ENCODE assay signal across 21 mouse cellular contexts in genomic region chr4:142209476-142209875, GRCm38 (mm10). TPM values are rescaled to one million over a fixed set of nuclear protein-coding genes. Genes with fewer than 3 reads are reported as not detected.
DNase-seq lines count a peak whose midpoint lies in the region; ATAC-seq and TF ChIP-seq lines count a peak whose summit lies in the region.
"Had no signal": no experiment of that assay in that cellular context is flagged by ENCODE, and none has a peak within 500 bp of the region (broad histone marks: within the 10 kb centered on the region; RNA-seq: fewer than 3 reads in every experiment).

No protein-coding gene starts in this region.

- H3K27ac ChIP-seq in heart, embryonic 10.5 days = peak overlapping the region; percentile 76; the same call in 1 of the 2 replicates
- no peak overlapping the region for H3K27ac ChIP-seq in heart, embryonic 11.5 days (ENCODE audit: low read depth, low read length)
- peak overlapping the region; percentile 74 for H3K27ac ChIP-seq in kidney, embryonic 15.5 days
- no peak overlapping the region for H3K27ac ChIP-seq in small intestine, adult 2 months (ENCODE audit: insufficient read depth, low read depth, low read length)
- H3K27ac ChIP-seq in hindbrain, embryonic 11.5 days (ENCODE audit: low read depth, low read length) = no peak overlapping the region
- H3K27ac ChIP-seq: forebrain, embryonic 15.5 days; left cerebral cortex, adult 2 months; liver, embryonic 12.5 days had no signal

- ATAC-seq in heart, embryonic 11.5 days (replicated peaks; ENCODE audit: insufficient number of reproducible peaks, low FRiP score, low TSS enrichment) = no peak
- ATAC-seq in kidney, embryonic 15.5 days (replicated peaks; ENCODE audit: low FRiP score) = no peak
- no peak for ATAC-seq in hindbrain, embryonic 11.5 days (ENCODE audit: low FRiP score)
- ATAC-seq: forebrain, embryonic 15.5 days; liver, embryonic 12.5 days had no signal

- H3K9ac ChIP-seq in heart, embryonic 11.5 days (ENCODE audit: low read depth, low read length) = no peak overlapping the region
- no peak overlapping the region for H3K9ac ChIP-seq in kidney, embryonic 15.5 days
- no peak overlapping the region for H3K9ac ChIP-seq in hindbrain, embryonic 11.5 days (ENCODE audit: low read depth, low read length)
- H3K9ac ChIP-seq: forebrain, embryonic 15.5 days; hindbrain, embryonic 13.5 days; liver, embryonic 12.5 days had no signal

- TF ChIP-seq POLR2A in brain, embryonic 14.5 days (IDR thresholded peaks at IDR 0.05; ENCODE audit: borderline replicate concordance, extremely low read depth, insufficient read depth, insufficient read length, poor library complexity, severe bottlenecking) = no peak
- TF ChIP-seq POLR2A in small intestine, adult 2 months (IDR thresholded peaks at IDR 0.05; ENCODE audit: low read depth, low read length) = 0 out of 2 replicates have a peak, but pooled peaks have one; percentile 17

- peaks cover 20% of the 10 kb centered on the region for H3K36me3 ChIP-seq in heart, embryonic 10.5 days
- H3K36me3 ChIP-seq in heart, embryonic 11.5 days (ENCODE audit: control insufficient read depth, insufficient read depth, low read length) = no peaks in the 10 kb centered on the region
- H3K36me3 ChIP-seq in kidney, embryonic 15.5 days = peaks cover 25% of the 10 kb centered on the region
- peaks cover 3% of the 10 kb centered on the region; the same call in 1 of the 2 replicates for H3K36me3 ChIP-seq in small intestine, adult 2 months (ENCODE audit: control insufficient read depth, insufficient read depth, low read length)
- H3K36me3 ChIP-seq in hindbrain, embryonic 11.5 days (ENCODE audit: control insufficient read depth, insufficient read depth, low read length) = no peaks in the 10 kb centered on the region
- H3K36me3 ChIP-seq: forebrain, embryonic 15.5 days had no signal

- H3K4me3 ChIP-seq in heart, embryonic 10.5 days = no peak overlapping the region
- H3K4me3 ChIP-seq in heart, embryonic 11.5 days (ENCODE audit: low read depth, low read length) = no peak overlapping the region
- H3K4me3 ChIP-seq in kidney, embryonic 15.5 days (replicated peaks) = no peak overlapping the region
- H3K4me3 ChIP-seq in small intestine, adult 2 months (ENCODE audit: low read depth, low read length) = no peak overlapping the region
- H3K4me3 ChIP-seq in hindbrain, embryonic 11.5 days (ENCODE audit: low read depth, low read length) = no peak overlapping the region
- H3K4me3 ChIP-seq: forebrain, embryonic 15.5 days; hindbrain, embryonic 13.5 days; left cerebral cortex, adult 2 months; liver, embryonic 12.5 days had no signal

- 79% methylated on average over 7 of the region's 7 CpGs for WGBS in heart, embryonic 10.5 days
- 69% methylated on average over 7 of the region's 7 CpGs for WGBS in heart, embryonic 11.5 days (ENCODE audit: insufficient replicate concordance)
- WGBS in kidney, embryonic 15.5 days = 54% methylated on average over 7 of the region's 7 CpGs
- WGBS in small intestine, adult 2 months = 78% methylated on average over 7 of the region's 7 CpGs
- 79% methylated on average over 7 of the region's 7 CpGs for WGBS in hindbrain, embryonic 11.5 days

- TF ChIP-seq CTCF in brain, embryonic 14.5 days (IDR thresholded peaks at IDR 0.05; ENCODE audit: borderline replicate concordance, extremely low read depth, insufficient read depth, insufficient read length) = no peak
- no peak for TF ChIP-seq CTCF in small intestine, adult 2 months (IDR thresholded peaks at IDR 0.05; ENCODE audit: extremely low read depth, insufficient read length, insufficient replicate concordance, low read depth, low read length)

- no peak overlapping the region for H3K4me2 ChIP-seq in heart, embryonic 11.5 days
- no peak overlapping the region for H3K4me2 ChIP-seq in kidney, embryonic 15.5 days
- H3K4me2 ChIP-seq in hindbrain, embryonic 11.5 days (replicated peaks; ENCODE audit: low read depth, low read length) = no peak overlapping the region
- H3K4me2 ChIP-seq: forebrain, embryonic 15.5 days; hindbrain, embryonic 13.5 days; liver, embryonic 12.5 days had no signal

- H3K4me1 ChIP-seq in heart, embryonic 10.5 days = peaks cover 32% of the 10 kb centered on the region
- peaks cover 14% of the 10 kb centered on the region for H3K4me1 ChIP-seq in heart, embryonic 11.5 days (ENCODE audit: control insufficient read depth, insufficient read depth, low read length)
- peaks cover 49% of the 10 kb centered on the region for H3K4me1 ChIP-seq in kidney, embryonic 15.5 days
- H3K4me1 ChIP-seq in small intestine, adult 2 months (ENCODE audit: control insufficient read depth, insufficient read depth, insufficient read length, low read length) = peaks cover 8% of the 10 kb centered on the region; the same call in 1 of the 2 replicates
- peaks cover 3% of the 10 kb centered on the region; the same call in 1 of the 2 replicates for H3K4me1 ChIP-seq in hindbrain, embryonic 11.5 days (replicated peaks; ENCODE audit: control insufficient read depth, insufficient read depth, low read length)

- no peaks in the 10 kb centered on the region for H3K27me3 ChIP-seq in heart, embryonic 10.5 days (ENCODE audit: insufficient read depth, poor library complexity, severe bottlenecking)
- H3K27me3 ChIP-seq in heart, embryonic 11.5 days (ENCODE audit: control insufficient read depth, insufficient read depth, low read length) = no peaks in the 10 kb centered on the region
- H3K27me3 ChIP-seq in kidney, embryonic 15.5 days = no peaks in the 10 kb centered on the region
- H3K27me3 ChIP-seq in small intestine, adult 2 months (ENCODE audit: control insufficient read depth, insufficient read depth, low read length) = no peaks in the 10 kb centered on the region
- H3K27me3 ChIP-seq in hindbrain, embryonic 11.5 days (ENCODE audit: control insufficient read depth, insufficient read depth, low read length) = no peaks in the 10 kb centered on the region
- H3K27me3 ChIP-seq: forebrain, embryonic 15.5 days; hindbrain, embryonic 13.5 days; liver, embryonic 12.5 days had no signal

- no peak for DNase-seq in heart, embryonic 10.5 days (ENCODE audit: low spot score)
- DNase-seq in kidney, adult 8-10 months = no peak
- peak; percentile 41 for DNase-seq in brain, embryonic 14.5 days (ENCODE audit: low read depth)
- no peak for DNase-seq in hindbrain, embryonic 11.5 days (ENCODE audit: low spot score)
- DNase-seq: adrenal gland, postnatal 14 days; cerebellum, adult 9-10 months; gastrocnemius, postnatal 10 days; layer of hippocampus, adult 9-11 months; left cerebral cortex, postnatal 4 days; lung, adult 18-20 months; lung, postnatal 4 days; midbrain, embryonic 14.5 days; thymus, adult 18-20 months; thymus, postnatal 36 days had no signal

- H3K9me3 ChIP-seq in heart, embryonic 10.5 days = no peaks in the 10 kb centered on the region
- no peaks in the 10 kb centered on the region for H3K9me3 ChIP-seq in heart, embryonic 11.5 days (replicated peaks; ENCODE audit: control insufficient read depth, low read length)
- no peaks in the 10 kb centered on the region for H3K9me3 ChIP-seq in kidney, embryonic 15.5 days (replicated peaks)
- H3K9me3 ChIP-seq in hindbrain, embryonic 11.5 days (ENCODE audit: control insufficient read depth, low read length) = no peaks in the 10 kb centered on the region
- H3K9me3 ChIP-seq: forebrain, embryonic 15.5 days; hindbrain, embryonic 13.5 days; liver, embryonic 12.5 days had no signal

RNA-seq across cellular contexts. Expression of gene Kazn, which starts 29.7 kb away (rescaled TPM):
- 11.2 and 12.2 TPM in 2 replicates for polyA plus RNA-seq in heart, embryonic 10.5 days (2016; fragmentation: Nextera tagmentation; extraction: Ambion mirVana)
- polyA plus RNA-seq in heart, embryonic 11.5 days (2014; fragmentation: Nextera tagmentation; extraction: Ambion mirVana) = 5.8 and 8.0 TPM in 2 replicates
- 15.9 and 16.4 TPM in 2 replicates for polyA plus RNA-seq in kidney, embryonic 15.5 days (2015; fragmentation: Nextera tagmentation; extraction: Ambion mirVana)
- 38.3 and 61.2 TPM in 2 replicates for polyA plus RNA-seq in brain, embryonic 14.5 days (2012; rRNA removed)
- 13.1 and 15.3 TPM in 2 replicates for polyA plus RNA-seq in small intestine, adult 2 months (2012; rRNA removed)
- 11.3 and 11.8 TPM in 2 replicates for polyA plus RNA-seq in hindbrain, embryonic 11.5 days (2014; fragmentation: Nextera tagmentation; extraction: Ambion mirVana)

Comparison
In these comparisons a context has a peak if more than half of its experiments do, and no peak if none do; other contexts are left out.
1. H3K27ac ChIP-seq: peak in heart, embryonic 10.5 days (single experiment) and kidney, embryonic 15.5 days (single experiment); none in heart, embryonic 11.5 days (single experiment), small intestine, adult 2 months (single experiment) and hindbrain, embryonic 11.5 days (single experiment).